Mouse (Mus musculus): Measurements from ENCODE around the gene Myo1d. TPM values are rescaled to one million over a fixed set of nuclear protein-coding genes. Genes with fewer than 3 reads are reported as not detected.

Myo1d gene
- total and polyA plus RNA-seq, 3 experiments = 15.9 to 81.1 (median 41.7) TPM

DNA sequence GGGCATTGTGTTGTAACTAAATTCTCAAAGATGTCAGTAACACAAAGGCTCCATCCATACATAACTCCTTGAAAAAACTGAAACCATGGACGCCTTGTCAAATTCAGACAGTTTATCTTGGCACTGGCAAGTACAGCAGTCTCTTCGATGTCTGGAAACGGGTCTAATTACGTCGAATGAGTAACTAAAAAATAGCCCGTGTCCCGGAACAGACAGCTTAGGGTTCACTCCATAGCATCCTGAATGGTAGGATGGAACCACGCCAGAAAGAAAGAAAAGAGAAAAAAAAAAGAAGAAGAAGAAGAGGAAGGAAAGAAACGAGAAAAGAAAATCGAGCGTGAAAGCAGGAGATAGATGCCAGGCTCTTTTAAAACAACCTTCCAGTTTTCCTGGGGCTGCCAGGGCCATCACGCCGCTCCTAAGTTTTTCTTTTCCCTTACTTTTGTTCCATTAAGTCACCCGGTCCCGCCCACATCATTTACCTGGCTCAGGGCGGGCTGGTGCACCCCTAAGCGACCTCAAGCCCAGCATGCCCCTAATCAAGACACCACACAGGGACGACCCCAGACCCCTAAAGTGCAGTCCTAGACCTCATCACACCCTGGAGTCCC lies 804 bp downstream of the Myo1d start:
- peak; percentile 49; the same call in 1 of the 2 replicates for TF ChIP-seq SIN3A (IDR thresholded peaks at IDR 0.05; ENCODE audit: low read length)
- TF ChIP-seq ZMIZ1 (IDR thresholded peaks at IDR 0.05; ENCODE audit: low read depth, low read length) = no peak
- peak; percentile 50; the same call in 1 of the 2 replicates for TF ChIP-seq TBP (IDR thresholded peaks at IDR 0.05; ENCODE audit: low read depth, low read length)
- no peak for TF ChIP-seq NELFE (IDR thresholded peaks at IDR 0.05; ENCODE audit: low read depth, low read length)
- peak; percentile 75 for TF ChIP-seq ZNF384 (IDR thresholded peaks at IDR 0.05; ENCODE audit: low read depth, low read length)
- no peaks in the 10 kb centered on the region for H3K27me3 ChIP-seq (ENCODE audit: control insufficient read depth in 1 of 2, insufficient read depth in 2 of 2, low read length in 2 of 2)
- peaks cover 0 to 44% of the 10 kb centered on the region in 2 experiments; a peak in 2 of 4 replicates for H3K36me3 ChIP-seq (ENCODE audit: control insufficient read depth in 1 of 2, insufficient read depth in 2 of 2, low read length in 2 of 2)
- H3K4me1 ChIP-seq (ENCODE audit: control insufficient read depth in 1 of 2, insufficient read depth in 2 of 2, low read length in 2 of 2) = peaks cover 20 to 31% of the 10 kb centered on the region in 2 experiments
- DNase-seq (ENCODE audit: low read depth, low spot score) = peak; percentile 75
- peak overlapping the region; percentile 61 for H3K27ac ChIP-seq (ENCODE audit: control insufficient read depth, low read depth, low read length)
- peak overlapping the region; percentile 81 for H3K9ac ChIP-seq (ENCODE audit: control insufficient read depth, low read depth, low read length, poor library complexity, severe bottlenecking)
- peaks cover 28% of the 10 kb centered on the region for H3K79me2 ChIP-seq (ENCODE audit: control insufficient read depth, insufficient read depth, low read length, poor library complexity)
- H3K9me3 ChIP-seq (replicated peaks; ENCODE audit: insufficient read depth, low read length) = no peaks in the 10 kb centered on the region
- H3K4me3 ChIP-seq (ENCODE audit: control insufficient read depth in 1 of 2, insufficient read depth in 1 of 2, low read depth in 2 of 2, low read length in 2 of 2) = peak overlapping the region; percentile 89 to 95

DNA sequence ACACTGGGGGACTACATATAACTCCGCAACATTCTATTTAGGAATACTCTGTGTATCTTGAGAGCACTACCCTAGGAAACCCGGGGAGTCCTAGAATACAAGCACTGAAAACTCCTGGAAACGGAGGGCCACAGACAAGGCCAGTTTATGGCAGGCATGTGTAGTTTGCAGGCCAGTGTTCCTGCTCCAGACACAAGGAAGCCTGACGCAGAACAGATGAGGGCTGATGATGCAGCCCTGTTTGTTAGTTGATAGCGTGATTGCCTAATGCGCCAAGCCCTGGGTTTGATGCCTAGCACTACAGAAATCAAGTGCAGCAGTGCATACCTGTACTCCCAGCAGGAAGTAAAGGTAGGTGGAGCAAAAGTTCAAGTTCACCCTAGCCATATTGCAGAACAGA lies 1.7 kb downstream of the Myo1d start:
- peak overlapping the region; percentile 22 to 89; a peak in 3 of 4 replicates for H3K4me3 ChIP-seq (ENCODE audit: control insufficient read depth in 1 of 2, insufficient read depth in 1 of 2, low read depth in 2 of 2, low read length in 2 of 2)
- DNase-seq (ENCODE audit: low read depth, low spot score) = peak; percentile 60

GRCm38 (mm10) chr11:80777708-80778107 lies 2.1 kb downstream of the Myo1d start:
- H3K4me3 ChIP-seq (ENCODE audit: control insufficient read depth in 1 of 2, insufficient read depth in 1 of 2, low read depth in 2 of 2, low read length in 2 of 2) = peak overlapping the region in 1 of 2 experiments; percentile 22; a peak in 1 of 4 replicates
- peak; percentile 56 for DNase-seq (ENCODE audit: low read depth, low spot score)
- TF ChIP-seq TCF12 (IDR thresholded peaks at IDR 0.05; ENCODE audit: low read depth, low read length) = no peak
- TF ChIP-seq MXI1 (IDR thresholded peaks at IDR 0.05; ENCODE audit: low read depth, low read length) = 0 out of 2 replicates have a peak, but pooled peaks have one; percentile 1
- no peak for TF ChIP-seq POLR2AphosphoS2 (IDR thresholded peaks at IDR 0.05; ENCODE audit: low read length)
- TF ChIP-seq MAFK (IDR thresholded peaks at IDR 0.05; ENCODE audit: borderline replicate concordance, low read depth, low read length) = no peak
- no peak for TF ChIP-seq USF1 (IDR thresholded peaks at IDR 0.05; ENCODE audit: low read depth, low read length)
- TF ChIP-seq USF2 (IDR thresholded peaks at IDR 0.05; ENCODE audit: borderline replicate concordance in 1 of 2, insufficient read depth in 1 of 2, low read depth in 1 of 2, low read length in 2 of 2) = no peak
- no peak for TF ChIP-seq UBTF (IDR thresholded peaks at IDR 0.05; ENCODE audit: borderline replicate concordance, insufficient read depth, low read depth, low read length)
- no peak for TF ChIP-seq TAL1 (IDR thresholded peaks at IDR 0.05; ENCODE audit: low read length)
- peak in 2 of 3 experiments; percentile 28 to 51; a peak in 3 of 6 replicates for TF ChIP-seq CTCF (IDR thresholded peaks at IDR 0.05 in 2 of 3, conservative IDR thresholded peaks at IDR 0.05 in 1 of 3; ENCODE audit: control insufficient read depth in 1 of 3, insufficient read depth in 1 of 3, low read depth in 2 of 3, low read length in 3 of 3, poor library complexity in 1 of 3, severe bottlenecking in 1 of 3)
- peak; percentile 24; the same call in 1 of the 2 replicates for TF ChIP-seq ZC3H11A (IDR thresholded peaks at IDR 0.05; ENCODE audit: low read depth, low read length)
- TF ChIP-seq CHD1 (IDR thresholded peaks at IDR 0.05; ENCODE audit: low read depth, low read length) = no peak
- peak; percentile 43 for TF ChIP-seq SMC3 (IDR thresholded peaks at IDR 0.05; ENCODE audit: low read depth, low read length)
- no peak for TF ChIP-seq NELFE (IDR thresholded peaks at IDR 0.05; ENCODE audit: low read depth, low read length)
- no peak for TF ChIP-seq ZMIZ1 (IDR thresholded peaks at IDR 0.05; ENCODE audit: low read depth, low read length)
- no peak for TF ChIP-seq POLR2AphosphoS5 (IDR thresholded peaks at IDR 0.05; ENCODE audit: borderline replicate concordance, low read depth, low read length)
- TF ChIP-seq CHD2 (IDR thresholded peaks at IDR 0.05; ENCODE audit: low read length) = no peak
- TF ChIP-seq KAT2A (conservative IDR thresholded peaks at IDR 0.05; ENCODE audit: low read depth, low read length) = no peak
- TF ChIP-seq ZKSCAN1 (IDR thresholded peaks at IDR 0.05; ENCODE audit: low read depth, low read length) = no peak

More for the DNA sequence above, 1.7 kb downstream of the Myo1d start:
- Histone ChIP-seq H3K36me3 (ENCODE audit: control insufficient read depth in 1 of 2, insufficient read depth in 2 of 2, low read length in 2 of 2) (peaks cover 0 to 38% of the 10 kb centered on the region in 2 experiments; a peak in 2 of 4 replicates), H3K79me2 (ENCODE audit: control insufficient read depth, insufficient read depth, low read length, poor library complexity) (peaks cover 30% of the 10 kb centered on the region), H3K27ac (ENCODE audit: control insufficient read depth, low read depth, low read length) (no peak overlapping the region), H3K9me3 (replicated peaks; ENCODE audit: insufficient read depth, low read length) (no peaks in the 10 kb centered on the region), H3K27me3 (ENCODE audit: control insufficient read depth in 1 of 2, insufficient read depth in 2 of 2, low read length in 2 of 2) (no peaks in the 10 kb centered on the region), H3K4me1 (ENCODE audit: control insufficient read depth in 1 of 2, insufficient read depth in 2 of 2, low read length in 2 of 2) (peaks cover 20 to 27% of the 10 kb centered on the region in 2 experiments), H3K9ac (ENCODE audit: control insufficient read depth, low read depth, low read length, poor library complexity, severe bottlenecking) (0 out of 2 replicates have a peak overlapping the region, but pooled peaks have one; percentile 26)
- TF ChIP-seq NELFE (IDR thresholded peaks at IDR 0.05; ENCODE audit: low read depth, low read length) = no peak
- no peak for TF ChIP-seq ZKSCAN1 (IDR thresholded peaks at IDR 0.05; ENCODE audit: low read depth, low read length)
- no peak for TF ChIP-seq MAFK (IDR thresholded peaks at IDR 0.05; ENCODE audit: borderline replicate concordance, low read depth, low read length)
- TF ChIP-seq JUND (IDR thresholded peaks at IDR 0.05; ENCODE audit: low read depth, low read length) = no peak
- TF ChIP-seq TAL1 (IDR thresholded peaks at IDR 0.05; ENCODE audit: low read length) = 0 out of 2 replicates have a peak, but pooled peaks have one; percentile 24
- no peak for TF ChIP-seq MAX (IDR thresholded peaks at IDR 0.05; ENCODE audit: low read length)
- TF ChIP-seq MXI1 (IDR thresholded peaks at IDR 0.05; ENCODE audit: low read depth, low read length) = no peak
- TF ChIP-seq MAZ (IDR thresholded peaks at IDR 0.05; ENCODE audit: low read depth, low read length) = no peak
- TF ChIP-seq CHD1 (IDR thresholded peaks at IDR 0.05; ENCODE audit: low read depth, low read length) = 0 out of 2 replicates have a peak, but pooled peaks have one; percentile 25

More at GRCm38 (mm10) chr11:80777708-80778107, 2.1 kb downstream of the Myo1d start:
- no peaks in the 10 kb centered on the region for H3K9me3 ChIP-seq (replicated peaks; ENCODE audit: insufficient read depth, low read length)
- no peak overlapping the region for H3K9ac ChIP-seq (ENCODE audit: control insufficient read depth, low read depth, low read length, poor library complexity, severe bottlenecking)
- peaks cover 0 to 39% of the 10 kb centered on the region in 2 experiments; a peak in 2 of 4 replicates for H3K36me3 ChIP-seq (ENCODE audit: control insufficient read depth in 1 of 2, insufficient read depth in 2 of 2, low read length in 2 of 2)
- peaks cover 22 to 28% of the 10 kb centered on the region in 2 experiments for H3K4me1 ChIP-seq (ENCODE audit: control insufficient read depth in 1 of 2, insufficient read depth in 2 of 2, low read length in 2 of 2)
- H3K27ac ChIP-seq (ENCODE audit: control insufficient read depth, low read depth, low read length) = no peak overlapping the region
- H3K79me2 ChIP-seq (ENCODE audit: control insufficient read depth, insufficient read depth, low read length, poor library complexity) = peaks cover 30% of the 10 kb centered on the region
- H3K27me3 ChIP-seq (ENCODE audit: control insufficient read depth in 1 of 2, insufficient read depth in 2 of 2, low read length in 2 of 2) = no peaks in the 10 kb centered on the region

All from MEL (cell line).